Mouse (Mus musculus) layer of hippocampus, postnatal 10 days (tissue): Measurements from ENCODE around the gene Ptma. TPM values are rescaled to one million over a fixed set of nuclear protein-coding genes. Genes with fewer than 3 reads are reported as not detected.

Experiments
- DNase-seq, 2 experiments: peaks; one replicate each; pipeline ENCODE4 v3.0.0; 2021; ENCODE audit warnings: low spot score in 2 of 2
- total RNA-seq, 2 experiments: library from RNA; stranded (reverse); gene quantifications; 2 replicates each; pipeline ENCODE4 v1.2.3; 2021

Ptma gene
- total RNA-seq, 2 experiments from 2014 or later, result 617 to 662 TPM

- DNase-seq, result no peak
Observed at GRCm38 (mm10) chr1:86493783-86494182, 32.7 kb upstream of the Ptma start.

GRCm38 (mm10) chr1:86496340-86496739, 30.2 kb upstream of the Ptma start:
- DNase-seq, result no peak

GRCm38 (mm10) chr1:86497361-86497760, 29.2 kb upstream of the Ptma start:
- DNase-seq, result no peak

- DNase-seq, result no peak
Observed at GRCm38 (mm10) chr1:86497986-86498385, 28.5 kb upstream of the Ptma start.

- DNase-seq, result no peak
Observed at GRCm38 (mm10) chr1:86498611-86499010, 27.9 kb upstream of the Ptma start.

GRCm38 (mm10) chr1:86499903-86500302, 26.6 kb upstream of the Ptma start:
- DNase-seq, result peak; percentile 73 to 80

- DNase-seq, result no peak
Observed at GRCm38 (mm10) chr1:86500681-86501080, 25.8 kb upstream of the Ptma start.

GRCm38 (mm10) chr1:86501114-86501532, 25.4 kb upstream of the Ptma start:
- peak; percentile 68 to 76 for DNase-seq

- DNase-seq, result peak; percentile 97
Observed at GRCm38 (mm10) chr1:86501559-86501958, 25.0 kb upstream of the Ptma start.

- peak in 1 of 2 experiments; percentile 38 for DNase-seq
Observed at GRCm38 (mm10) chr1:86502221-86503048, 24.1 kb upstream of the Ptma start.

GRCm38 (mm10) chr1:86503165-86503747, 23.3 kb upstream of the Ptma start:
- no peak for DNase-seq

- peak; percentile 91 to 96 for DNase-seq
Observed at GRCm38 (mm10) chr1:86503906-86504696, 22.4 kb upstream of the Ptma start.

- peak in 1 of 2 experiments; percentile 40 for DNase-seq
Observed at GRCm38 (mm10) chr1:86504697-86505421, 21.7 kb upstream of the Ptma start.

- peak in 1 of 2 experiments; percentile 40 for DNase-seq
Observed at GRCm38 (mm10) chr1:86505461-86505860, 21.1 kb upstream of the Ptma start.

- peak; percentile 50 to 53 for DNase-seq
Observed at GRCm38 (mm10) chr1:86506420-86506819, 20.1 kb upstream of the Ptma start.

GRCm38 (mm10) chr1:86507866-86508265, 18.7 kb upstream of the Ptma start:
- DNase-seq, result no peak

GRCm38 (mm10) chr1:86509410-86509809, 17.1 kb upstream of the Ptma start:
- peak; percentile 84 to 88 for DNase-seq

GRCm38 (mm10) chr1:86510266-86510665, 16.3 kb upstream of the Ptma start:
- no peak for DNase-seq

- DNase-seq, result no peak
Observed at GRCm38 (mm10) chr1:86510676-86511441, 15.7 kb upstream of the Ptma start.

GRCm38 (mm10) chr1:86512154-86512720, 14.3 kb upstream of the Ptma start:
- no peak for DNase-seq
